Mouse (Mus musculus) adrenal gland (tissue): ENCODE data around the gene AL732309.1.

Experiments used
- intact Hi-C: fragments of 180-260 bp; cut with DNase I; formaldehyde crosslinking; loops from one replicate; pipeline ENCODE4 v1.15.1; 2025
- long read RNA-seq, 2 experiments: library from polyadenylated mRNA; unstranded; transcript quantifications; one replicate each; pipeline ENCODE4 v2.0.0; 2020; ENCODE audit warnings: borderline replicate concordance in 1 of 2; ENCODE audit not compliant: insufficient replicate concordance in 1 of 2

The AL732309.1 gene
- long read RNA-seq, experiment 1, partial matches to known transcripts = 0 of 2 reads
- long read RNA-seq, experiment 1, other reads (novel, unspliced or antisense) = 0 of 2 reads
- long read RNA-seq, experiment 2 = 0 reads

GRCm38 (mm10) chr2:25246183-25247072 is at the start of gene AL732309.1:
Gene AL732309.1, minus strand, starts transcription at chr2:25246863.
- intact Hi-C loops = no loop called here

- intact Hi-C loops = loop anchor here (5.0 kb wide), 1 partner anchor 34 kb away; no protein-coding TSS in a partner anchor
Measured at GRCm38 (mm10) chr2:25293706-25294105, 47.0 kb upstream of the AL732309.1 start.

- intact Hi-C loops = loop anchor here (5.0 kb wide), 1 partner anchor 34 kb away; no protein-coding TSS in a partner anchor
Measured at GRCm38 (mm10) chr2:25292856-25293255, 46.2 kb upstream of the AL732309.1 start.

- intact Hi-C loops = loop anchor here (5.0 kb wide), 1 partner anchor 35 kb away; no protein-coding TSS in a partner anchor
Measured at GRCm38 (mm10) chr2:25292054-25292544, 45.4 kb upstream of the AL732309.1 start.

- intact Hi-C loops = loop anchor here (5.0 kb wide), 1 partner anchor 36 kb away; no protein-coding TSS in a partner anchor
Measured at GRCm38 (mm10) chr2:25291184-25292053, 44.8 kb upstream of the AL732309.1 start.

GRCm38 (mm10) chr2:25290816-25291130 is 44.1 kb upstream of the AL732309.1 start:
- intact Hi-C loops = loop anchor here (5.0 kb wide), 1 partner anchor 37 kb away; no protein-coding TSS in a partner anchor

GRCm38 (mm10) chr2:25290101-25290815 is 43.6 kb upstream of the AL732309.1 start:
- intact Hi-C loops = loop anchor here (5.0 kb wide), 1 partner anchor 37 kb away; no protein-coding TSS in a partner anchor

- intact Hi-C loops = loop anchor here (5.0 kb wide), 1 partner anchor 38 kb away; no protein-coding TSS in a partner anchor
Measured at GRCm38 (mm10) chr2:25289651-25290050, 43.0 kb upstream of the AL732309.1 start, which contains the start of gene Lrrc26. Gene Lrrc26, plus strand, starts transcription at chr2:25289915.

GRCm38 (mm10) chr2:25288734-25289345 is 42.2 kb upstream of the AL732309.1 start:
- intact Hi-C loops = no loop called here

- intact Hi-C loops = no loop called here
Measured at GRCm38 (mm10) chr2:25287927-25288649, 41.4 kb upstream of the AL732309.1 start, which contains the start of gene Tmem210. Gene Tmem210, plus strand, starts transcription at chr2:25288145.

- intact Hi-C loops = no loop called here
Measured at GRCm38 (mm10) chr2:25286837-25287636, 40.4 kb upstream of the AL732309.1 start.

GRCm38 (mm10) chr2:25286314-25286713 is 39.7 kb upstream of the AL732309.1 start:
- intact Hi-C loops = no loop called here

- intact Hi-C loops = no loop called here
Measured at GRCm38 (mm10) chr2:25285551-25285950, 38.9 kb upstream of the AL732309.1 start.

- intact Hi-C loops = no loop called here
Measured at GRCm38 (mm10) chr2:25278928-25279882, 32.5 kb upstream of the AL732309.1 start.

- intact Hi-C loops = loop anchor here (5.0 kb wide), 1 partner anchor 59 kb away; the partner anchor contains the start of gene Man1b1
Measured at GRCm38 (mm10) chr2:25273010-25273409, 26.3 kb upstream of the AL732309.1 start.

- intact Hi-C loops = loop anchor here (5.0 kb wide), 1 partner anchor 60 kb away; the partner anchor contains the start of gene Man1b1
Measured at GRCm38 (mm10) chr2:25272515-25272914, 25.9 kb upstream of the AL732309.1 start.
